Mouse (Mus musculus): Measurements from ENCODE around the gene Ptprf. TPM values are rescaled to one million over a fixed set of nuclear protein-coding genes. Genes with fewer than 3 reads are reported as not detected.

Gene Ptprf
- 63.5 and 64.3 TPM in 2 replicates for total RNA-seq (2021)
- long read RNA-seq, experiment 1, partial matches to known transcripts, result 12 of 14 reads
- long read RNA-seq, experiment 1, other reads (novel, unspliced or antisense), result 2 of 14 reads
- long read RNA-seq, experiment 2, full-length matches to known transcripts, result 1 of 18 reads
- long read RNA-seq, experiment 2, partial matches to known transcripts, result 11 of 18 reads
- long read RNA-seq, experiment 2, other reads (novel, unspliced or antisense), result 6 of 18 reads

- DNase-seq, result peak; percentile 86
Measured at GRCm38 (mm10) chr4:118291231-118291630, at the start of gene Ptprf. TSS of gene Ptprf (minus strand) at chr4:118291405.

- peak; percentile 80 for DNase-seq
Measured at GRCm38 (mm10) chr4:118336658-118337057, 45.5 kb upstream of the Ptprf start.

- no peak for DNase-seq
Measured at GRCm38 (mm10) chr4:118335991-118336390, 44.8 kb upstream of the Ptprf start.

- DNase-seq, result no peak
Measured at GRCm38 (mm10) chr4:118331777-118332176, 40.6 kb upstream of the Ptprf start.

GRCm38 (mm10) chr4:118326476-118326875, 35.3 kb upstream of the Ptprf start:
- DNase-seq, result no peak

GRCm38 (mm10) chr4:118320636-118321035, 29.4 kb upstream of the Ptprf start:
- DNase-seq, result no peak

GRCm38 (mm10) chr4:118319706-118320344, 28.6 kb upstream of the Ptprf start:
- DNase-seq, result no peak

GRCm38 (mm10) chr4:118316662-118317061, 25.5 kb upstream of the Ptprf start:
- DNase-seq, result no peak

GRCm38 (mm10) chr4:118315286-118315685, 24.1 kb upstream of the Ptprf start:
- DNase-seq, result no peak

GRCm38 (mm10) chr4:118310461-118310860, 19.3 kb upstream of the Ptprf start:
- DNase-seq, result no peak

- no peak for DNase-seq
Measured at GRCm38 (mm10) chr4:118307533-118308263, 16.5 kb upstream of the Ptprf start.

GRCm38 (mm10) chr4:118306113-118306696, 15.0 kb upstream of the Ptprf start:
- DNase-seq, result no peak

- no peak for DNase-seq
Measured at GRCm38 (mm10) chr4:118304984-118305383, 13.8 kb upstream of the Ptprf start.

GRCm38 (mm10) chr4:118297844-118298243, 6.6 kb upstream of the Ptprf start:
- DNase-seq, result no peak

GRCm38 (mm10) chr4:118295651-118296561, 4.7 kb upstream of the Ptprf start:
- no peak for DNase-seq

GRCm38 (mm10) chr4:118294811-118295210, 3.6 kb upstream of the Ptprf start:
- DNase-seq, result peak; percentile 59

- DNase-seq, result peak; percentile 93
Measured at GRCm38 (mm10) chr4:118292741-118293306, 1.6 kb upstream of the Ptprf start.

- DNase-seq, result peak; percentile 67
Measured at GRCm38 (mm10) chr4:118290416-118291030, 682 bp downstream of the Ptprf start.

GRCm38 (mm10) chr4:118289960-118290415, 1.2 kb downstream of the Ptprf start:
- DNase-seq, result no peak

GRCm38 (mm10) chr4:118289266-118289665, 1.9 kb downstream of the Ptprf start:
- DNase-seq, result no peak

GRCm38 (mm10) chr4:118288531-118288930, 2.7 kb downstream of the Ptprf start:
- DNase-seq, result no peak
